Mouse (Mus musculus) v-Abl transformed pro-B cells (cell line): ENCODE data around the gene Ncf2.
"Not testable (repeated sequence)": the region's sequence is repeated elsewhere in the genome, so short reads cannot be mapped to it uniquely, and the experiment has no call there.

Experiments
- in situ Hi-C, 2 experiments: fragments of 400-800 bp; cut with MboI; formaldehyde crosslinking; loops; one replicate each; pipeline ENCODE4 v1.15.1; 2025; ENCODE audit not compliant: unreplicated experiment in 2 of 2

The Ncf2 gene

DNA sequence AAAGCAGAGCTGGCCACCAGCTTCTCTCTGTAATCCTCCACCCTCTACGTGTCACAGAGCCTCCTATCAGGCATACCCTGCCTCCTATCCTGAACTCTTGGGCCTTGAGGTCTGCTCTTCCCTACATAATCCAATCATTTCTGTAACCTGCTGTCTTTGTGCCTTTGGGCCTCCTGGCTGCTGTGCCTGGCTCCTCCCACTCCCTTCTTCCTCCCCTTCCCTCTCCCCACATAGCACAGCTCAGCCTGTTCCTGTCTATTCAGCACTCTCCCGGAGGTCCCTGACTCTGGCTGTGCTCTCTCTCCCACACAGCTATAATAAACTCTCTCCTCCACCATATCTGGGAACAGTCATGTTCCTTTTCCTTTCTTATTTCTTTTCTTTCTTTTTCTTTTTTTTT is at the start of gene Ncf2:
TSS of gene Ncf2 (plus strand) at position 298 of the 400 bp plus-strand sequence.
- in situ Hi-C loops: loop anchor here (10.0 to 25.0 kb wide), 4 partner anchors 105 to 662 kb away; partner anchors contain the start of gene Smg7 (in 1 of the 2)

- in situ Hi-C loops: no loop called here
Measured at GRCm38 (mm10) chr1:152750312-152750965, 49.6 kb upstream of the Ncf2 start, which contains the start of gene Apobec4. Gene Apobec4 (plus strand): TSS chr1:152750551.

DNA sequence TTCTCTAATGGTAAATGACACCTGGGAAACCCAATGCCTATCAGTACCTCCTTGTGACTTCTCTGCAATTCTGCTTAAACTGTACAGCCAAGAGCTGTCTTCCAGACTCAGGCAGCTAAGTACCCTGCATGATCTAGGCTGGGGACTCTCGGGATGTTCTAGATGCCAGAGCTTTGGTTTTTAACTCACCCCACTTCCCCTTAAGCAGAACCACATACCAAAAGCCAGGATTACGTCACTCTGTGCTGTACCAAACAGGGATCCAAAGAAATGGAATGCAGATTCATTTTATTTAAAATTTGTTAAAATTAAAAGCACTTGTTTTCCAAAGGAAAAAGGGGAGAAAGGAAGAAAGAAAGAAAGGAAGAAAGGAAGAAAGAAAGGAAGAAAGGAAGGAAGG is 38.2 kb upstream of the Ncf2 start:
- in situ Hi-C loops: no loop called here

DNA sequence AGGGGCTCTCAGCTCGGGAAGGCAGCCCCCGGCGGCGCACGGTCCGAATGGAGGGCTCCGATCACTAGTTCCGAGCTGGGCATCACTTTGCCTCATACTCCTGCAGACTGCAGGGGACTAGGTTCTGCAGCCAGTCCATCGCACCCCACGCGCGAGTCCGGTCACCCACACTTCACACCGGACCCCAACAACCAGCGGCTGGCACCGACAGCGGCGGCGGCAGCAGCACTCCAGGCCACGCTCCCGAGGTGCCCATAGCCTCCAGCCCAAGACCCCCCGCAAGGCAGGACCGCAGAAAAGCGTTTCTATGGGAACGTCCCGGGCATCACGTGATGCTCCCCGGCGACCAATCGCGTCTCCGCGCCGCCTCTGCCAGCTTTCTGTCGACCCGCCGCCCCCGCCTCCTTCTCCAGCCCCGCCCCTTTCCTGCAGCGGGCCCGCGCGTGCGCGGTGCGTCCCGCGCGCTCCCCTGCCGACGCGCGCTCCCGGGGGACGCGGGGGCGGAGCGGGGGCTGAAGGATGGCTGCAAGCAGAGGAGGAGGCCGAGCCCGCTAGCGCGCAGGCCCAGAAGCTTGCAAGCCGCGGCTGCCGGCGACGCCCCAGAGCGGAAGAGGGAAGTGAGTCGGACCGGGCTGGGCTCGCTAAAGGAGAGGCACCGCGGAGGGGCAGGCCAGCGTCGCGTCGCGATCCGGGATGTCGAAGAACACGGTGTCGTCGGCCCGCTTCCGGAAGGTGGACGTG is 33.8 kb upstream of the Ncf2 start, which contains the start of the genes Rgl1 and Arpc5:
TSS of gene Rgl1 (minus strand) at position 320 of the 741 bp plus-strand sequence.
TSS of gene Arpc5 (plus strand) at position 511 of the 741 bp plus-strand sequence.
- in situ Hi-C loops: no loop called here

DNA sequence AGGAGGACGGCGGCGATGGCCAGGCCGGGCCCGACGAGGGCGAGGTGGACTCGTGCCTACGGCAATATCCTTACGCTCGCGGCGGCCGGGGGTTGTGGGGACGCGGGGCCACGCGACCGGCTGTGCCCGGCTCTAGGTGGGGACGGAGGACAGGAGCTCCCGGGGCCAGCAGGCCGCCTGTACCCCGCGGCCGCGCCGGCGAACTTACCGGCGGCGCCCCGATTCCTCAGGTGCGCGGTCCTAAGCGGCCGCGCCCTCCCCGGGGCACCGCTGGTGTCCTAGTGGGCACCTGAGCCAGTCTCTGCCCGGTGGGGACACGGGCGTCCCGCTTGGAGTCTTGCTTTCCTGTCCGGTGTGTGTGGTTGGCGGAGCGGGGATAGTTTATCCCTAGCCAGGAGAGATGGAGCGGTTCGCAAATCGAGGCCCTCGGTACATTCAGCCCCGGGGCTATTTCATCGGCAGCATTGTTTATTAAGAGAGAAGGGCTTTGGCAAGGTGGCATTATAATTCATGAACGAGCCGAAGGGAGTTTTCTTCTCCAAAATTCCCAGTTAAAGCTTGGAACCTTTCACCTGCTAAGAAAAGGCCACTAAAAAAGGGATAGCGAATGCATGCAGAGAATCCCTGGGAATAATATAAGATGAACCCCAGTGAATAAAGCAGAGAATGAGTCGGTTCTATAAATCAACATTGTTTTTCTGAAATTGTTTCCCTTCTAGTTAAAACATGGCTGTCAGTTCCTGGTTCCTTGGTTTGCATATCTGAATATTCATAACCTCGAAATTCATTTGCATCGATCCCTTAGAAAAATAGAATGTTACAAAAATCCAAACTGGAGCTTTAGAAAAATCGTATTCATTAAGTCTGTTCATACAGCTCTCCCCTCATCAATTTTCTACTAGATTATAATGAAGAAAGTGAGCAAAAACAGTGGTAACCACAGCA is 32.9 kb upstream of the Ncf2 start:
- in situ Hi-C loops: no loop called here

GRCm38 (mm10) chr1:152767749-152768488 is 32.1 kb upstream of the Ncf2 start:
- in situ Hi-C loops: no loop called here

DNA sequence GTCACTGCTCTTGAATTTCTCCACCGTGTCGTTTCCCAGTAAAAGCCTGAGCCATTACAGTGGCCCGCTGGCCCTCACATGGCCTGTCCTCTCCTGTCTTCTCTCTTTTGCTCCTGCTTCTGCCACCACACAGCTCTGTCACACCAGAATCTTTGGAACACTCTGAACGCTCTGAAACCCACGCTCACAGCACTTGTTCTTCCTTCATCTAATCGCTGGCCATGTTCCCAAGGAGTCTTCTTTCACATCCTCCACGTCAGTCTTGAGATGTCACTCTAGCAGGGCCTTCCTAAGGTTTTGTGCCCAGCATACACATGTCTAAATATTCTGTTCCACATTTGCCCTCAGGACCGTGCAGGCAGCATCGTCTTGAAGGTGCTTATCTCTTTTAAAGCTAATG is 29.0 kb upstream of the Ncf2 start:
- in situ Hi-C loops: no loop called here

DNA sequence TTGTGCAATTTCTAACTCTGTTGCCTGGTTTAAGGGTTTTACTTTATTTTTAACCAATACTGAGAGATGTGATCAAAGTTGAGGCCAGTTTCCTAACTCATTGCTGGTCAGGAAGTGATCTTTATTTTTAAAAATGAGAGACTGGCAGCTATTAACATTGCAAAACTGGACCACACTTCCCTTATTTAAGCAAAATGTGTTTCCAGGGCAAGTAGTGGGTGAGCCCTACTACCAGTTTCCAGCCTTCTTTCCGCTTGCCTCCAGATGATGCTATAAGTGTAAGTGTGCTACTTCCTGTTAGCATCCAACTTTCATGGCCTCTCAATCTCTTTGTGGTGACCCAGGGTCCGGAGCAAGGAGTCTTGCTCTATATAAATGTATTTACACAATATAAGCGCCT is 25.4 kb upstream of the Ncf2 start:
- in situ Hi-C loops: not testable (repeated sequence)

DNA sequence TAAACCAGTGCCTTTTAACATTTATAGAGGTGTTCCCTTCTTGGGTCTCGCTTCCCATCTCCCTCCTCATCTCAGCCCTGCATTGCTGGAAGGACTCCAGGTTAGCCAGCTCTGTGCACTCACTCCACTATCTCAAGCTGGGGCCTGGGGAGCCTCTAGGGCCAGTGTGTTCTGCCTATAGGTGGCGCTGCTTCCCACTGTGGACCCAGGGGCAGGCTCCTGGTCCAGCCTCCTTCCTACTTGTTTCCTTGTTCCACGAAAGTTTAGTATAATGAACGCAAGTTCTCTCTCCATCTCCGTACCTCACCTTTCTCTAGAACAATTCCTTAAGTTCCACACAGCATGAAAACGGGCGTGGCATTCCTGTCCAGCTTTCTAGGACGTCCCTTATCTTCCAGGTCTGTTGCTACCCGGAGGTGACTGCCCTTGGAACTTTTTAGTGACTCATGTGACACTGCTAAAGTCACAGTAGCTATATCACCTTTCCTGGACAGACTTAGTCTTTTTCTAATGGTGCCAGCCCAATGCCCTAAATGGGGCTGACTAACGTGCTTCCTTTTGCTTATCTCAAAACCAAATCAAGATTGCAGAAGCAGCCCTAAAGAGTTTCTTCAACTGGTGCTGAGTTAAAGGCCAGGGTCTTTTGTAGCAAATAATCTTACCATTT is 20.8 kb upstream of the Ncf2 start:
- in situ Hi-C loops: loop anchor here in 1 of 2 experiments (25.0 kb wide), 2 partner anchors 458 to 683 kb away; no protein-coding TSS in a partner anchor

DNA sequence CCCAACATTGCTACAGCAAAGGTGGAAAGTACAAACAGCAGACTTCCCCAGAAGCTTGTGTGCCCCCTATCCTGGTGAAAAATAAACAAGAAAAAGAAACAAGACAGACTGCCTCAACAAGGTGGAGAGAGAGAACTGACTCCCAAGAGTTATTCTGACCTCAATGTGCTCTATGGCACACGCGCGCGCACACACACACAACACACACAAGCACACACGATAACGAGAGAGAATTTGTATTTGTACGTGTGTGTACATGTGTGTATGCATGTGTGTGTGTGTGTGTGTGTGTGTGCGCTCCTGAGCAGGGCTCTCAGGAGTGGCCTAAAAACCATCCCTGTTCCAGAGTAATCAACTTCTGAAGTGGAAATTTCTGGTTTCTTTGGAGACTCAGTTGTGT is 15.4 kb upstream of the Ncf2 start:
- in situ Hi-C loops: loop anchor here (5.0 to 25.0 kb wide), 5 partner anchors 308 to 678 kb away; no protein-coding TSS in a partner anchor

DNA sequence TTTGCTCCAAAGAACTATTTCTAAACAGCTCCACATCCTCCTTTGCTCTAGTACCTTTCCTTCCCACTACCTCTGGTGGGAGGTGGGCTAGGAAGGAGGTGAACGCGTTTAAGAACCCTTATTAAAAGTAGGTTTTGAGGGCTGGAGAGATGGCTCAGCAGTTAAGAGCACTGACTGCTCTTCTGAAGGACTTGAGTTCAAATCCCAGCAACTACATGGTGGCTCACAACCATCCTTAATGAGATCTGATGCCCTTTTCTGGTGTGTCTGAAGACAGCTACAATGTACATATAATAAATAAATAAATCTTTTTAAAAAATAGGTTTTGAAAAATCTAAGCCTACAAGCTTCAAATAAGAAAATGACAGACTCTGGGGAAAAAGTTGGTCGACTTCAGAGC is 14.5 kb upstream of the Ncf2 start:
- in situ Hi-C loops: loop anchor here (5.0 to 25.0 kb wide), 5 partner anchors 307 to 677 kb away; no protein-coding TSS in a partner anchor

DNA sequence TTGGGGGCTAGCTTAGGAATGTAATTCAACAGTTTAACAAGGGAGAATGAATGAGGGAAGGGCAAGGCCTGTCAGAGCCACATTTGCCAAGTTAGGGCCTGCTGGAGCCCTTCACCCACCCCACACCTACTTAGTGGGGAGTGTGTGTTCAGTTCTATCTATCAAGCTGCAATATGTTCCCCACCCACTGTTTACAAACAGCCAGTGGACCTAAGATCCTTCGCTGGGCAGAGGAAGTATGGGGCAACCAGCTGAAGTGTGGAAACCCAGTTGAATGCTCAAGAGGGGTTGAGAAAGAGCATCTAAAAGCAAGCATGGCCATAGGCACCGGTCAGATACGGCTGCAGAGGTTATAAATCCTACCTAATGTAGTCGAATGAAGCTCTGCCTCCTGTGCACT is 13.0 kb upstream of the Ncf2 start:
- in situ Hi-C loops: loop anchor here (5.0 to 25.0 kb wide), 5 partner anchors 305 to 675 kb away; no protein-coding TSS in a partner anchor

- in situ Hi-C loops: loop anchor here (5.0 to 25.0 kb wide), 5 partner anchors 304 to 674 kb away; no protein-coding TSS in a partner anchor
Measured at GRCm38 (mm10) chr1:152788121-152788660, 11.8 kb upstream of the Ncf2 start.

GRCm38 (mm10) chr1:152790254-152790653 is 9.7 kb upstream of the Ncf2 start:
- in situ Hi-C loops: loop anchor here (5.0 to 25.0 kb wide), 6 partner anchors 42 to 672 kb away; partner anchors contain the start of gene Smg7 (in 1 of the 2)

DNA sequence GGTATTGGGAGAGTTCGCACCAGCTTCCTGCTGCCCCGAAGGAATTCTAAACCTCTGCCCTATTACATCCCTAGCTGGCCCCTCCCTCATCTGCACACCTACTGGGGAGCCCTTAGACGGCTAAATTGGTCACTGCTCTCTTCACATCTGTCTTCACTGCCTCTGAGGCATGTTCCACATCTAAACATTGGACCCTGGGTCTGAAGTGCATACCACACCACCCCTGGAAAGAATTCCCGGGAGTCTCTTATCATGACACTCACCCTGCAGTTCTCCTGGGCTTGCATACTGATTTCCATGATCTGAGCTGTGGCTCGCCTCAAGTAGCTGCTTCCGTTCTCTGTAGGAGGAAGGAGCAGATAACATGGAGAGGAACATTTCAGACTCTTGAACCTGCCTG is 9.2 kb upstream of the Ncf2 start:
- in situ Hi-C loops: loop anchor here (5.0 to 25.0 kb wide), 6 partner anchors 41 to 671 kb away; partner anchors contain the start of gene Smg7 (in 1 of the 2)

DNA sequence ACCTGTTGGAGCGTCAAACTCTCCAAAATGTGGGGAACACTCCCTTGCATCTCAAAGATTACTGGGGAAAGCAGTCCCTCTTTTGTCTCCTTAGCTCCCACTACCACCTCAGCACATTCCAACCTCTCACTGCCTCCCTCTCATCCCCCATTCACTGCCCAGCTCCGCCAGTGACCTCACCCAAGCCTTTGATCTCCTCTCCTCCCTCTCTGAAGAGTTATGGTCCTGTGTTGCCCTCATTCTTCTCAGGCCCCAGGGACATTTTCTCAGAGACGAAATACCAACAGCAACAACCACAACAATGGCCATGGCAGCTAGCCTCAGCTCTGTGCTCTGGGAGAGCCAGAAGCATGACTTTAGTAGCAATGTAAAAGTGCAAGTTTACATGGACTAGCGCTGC is 8.7 kb upstream of the Ncf2 start:
- in situ Hi-C loops: loop anchor here (5.0 to 25.0 kb wide), 6 partner anchors 41 to 671 kb away; partner anchors contain the start of gene Smg7 (in 1 of the 2)

- in situ Hi-C loops: loop anchor here (5.0 to 25.0 kb wide), 6 partner anchors 39 to 669 kb away; partner anchors contain the start of gene Smg7 (in 1 of the 2)
Measured at GRCm38 (mm10) chr1:152792736-152793494, 7.1 kb upstream of the Ncf2 start.
